Mouse (Mus musculus): ENCODE measurements around the gene Gpr89.

Gene Gpr89

DNA sequence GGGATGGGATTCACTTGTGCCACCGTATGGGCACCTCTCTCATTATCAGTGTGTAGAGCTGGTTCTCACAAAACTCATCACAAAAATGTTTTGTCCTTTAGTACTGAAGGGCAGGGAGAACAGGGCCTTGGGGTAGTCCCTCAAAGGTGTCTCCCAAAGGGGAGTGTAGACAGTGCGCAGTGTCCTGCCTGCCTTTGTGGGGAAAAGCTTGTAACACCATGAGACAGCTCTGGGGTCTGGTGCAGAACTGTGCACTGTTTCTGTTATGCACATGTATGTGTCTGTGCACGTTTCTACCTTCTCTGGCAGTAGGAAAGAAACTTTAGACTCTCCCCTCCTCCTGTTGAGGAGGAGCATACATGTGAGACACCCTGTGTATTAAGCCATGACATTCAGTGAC, 37.3 kb downstream of the Gpr89 start:
- peaks cover 53% of the 10 kb centered on the region for H3K36me3 ChIP-seq (ENCODE audit: insufficient read depth, low read length)
- no peaks in the 10 kb centered on the region for H3K9me3 ChIP-seq (ENCODE audit: low read length)
- no peaks in the 10 kb centered on the region for H3K27me3 ChIP-seq (ENCODE audit: insufficient read depth, low read length)
- no peak overlapping the region for H3K4me3 ChIP-seq (replicated peaks; ENCODE audit: low read length)
- H3K4me1 ChIP-seq (replicated peaks; ENCODE audit: low read depth, low read length), result 0 out of 2 replicates have a peak, but pooled peaks cover 2% of the 10 kb centered on the region
- no peak for TF ChIP-seq CTCF (conservative IDR thresholded peaks at IDR 0.05; ENCODE audit: low read length)
- no peak for TF ChIP-seq POU5F1 (IDR thresholded peaks at IDR 0.05; ENCODE audit: borderline replicate concordance, low read length)
- no peak for TF ChIP-seq NANOG (IDR thresholded peaks at IDR 0.05; ENCODE audit: borderline replicate concordance, low read length)

DNA sequence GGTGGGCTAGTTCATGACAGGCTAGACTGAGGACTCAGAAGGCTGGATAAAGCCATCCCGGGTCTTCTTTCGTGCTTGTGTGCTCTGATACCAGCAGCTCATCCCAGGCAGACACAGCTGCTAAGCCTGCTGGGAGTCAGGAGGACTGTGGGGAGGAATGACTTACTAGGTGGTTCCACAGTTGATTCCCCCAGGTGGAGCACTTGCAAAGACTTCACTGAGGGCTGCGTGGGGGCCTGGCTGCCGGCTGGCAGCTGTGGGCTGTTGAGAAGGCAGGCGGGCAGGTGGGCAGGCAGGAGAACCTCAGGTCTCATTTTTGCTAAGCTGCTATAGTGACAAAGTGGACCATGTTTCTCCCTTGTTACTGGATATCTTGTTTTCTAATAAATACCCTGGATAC, 44.6 kb downstream of the Gpr89 start:
- no peak for TF ChIP-seq NANOG (IDR thresholded peaks at IDR 0.05; ENCODE audit: borderline replicate concordance, low read length)
- no peak for TF ChIP-seq CTCF (conservative IDR thresholded peaks at IDR 0.05; ENCODE audit: low read length)
- no peak for TF ChIP-seq POU5F1 (IDR thresholded peaks at IDR 0.05; ENCODE audit: borderline replicate concordance, low read length)
- H3K4me1 ChIP-seq (replicated peaks; ENCODE audit: low read depth, low read length), result peaks cover 10% of the 10 kb centered on the region

DNA sequence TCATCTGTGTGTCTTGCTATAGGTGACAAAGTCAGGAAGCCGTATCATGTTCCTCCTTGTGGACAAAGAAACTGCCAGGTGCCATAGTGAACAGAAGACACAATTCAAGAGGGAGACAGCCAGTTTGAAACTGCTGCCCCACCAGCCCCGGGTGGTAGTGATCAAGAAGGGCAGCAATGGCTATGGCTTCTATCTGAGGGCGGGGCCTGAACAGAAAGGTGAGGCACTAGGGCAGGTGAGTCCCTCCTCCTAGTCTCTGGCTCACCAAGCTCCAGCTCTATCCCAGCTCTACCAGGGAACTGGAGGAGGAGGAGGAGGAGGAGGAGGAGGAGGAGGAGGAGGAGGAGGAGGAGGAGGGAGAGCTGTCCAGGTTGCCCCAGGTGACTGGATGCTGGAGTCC, 49.3 kb downstream of the Gpr89 start:
- Histone ChIP-seq H3K4me1 (replicated peaks; ENCODE audit: low read depth, low read length) (peaks cover 18% of the 10 kb centered on the region), H3K4me3 (replicated peaks; ENCODE audit: low read length) (no peak overlapping the region), H3K9me3 (ENCODE audit: low read length) (no peaks in the 10 kb centered on the region), H3K36me3 (ENCODE audit: insufficient read depth, low read length) (peaks cover 20% of the 10 kb centered on the region), H3K27me3 (ENCODE audit: insufficient read depth, low read length) (no peaks in the 10 kb centered on the region)
- TF ChIP-seq NANOG (IDR thresholded peaks at IDR 0.05; ENCODE audit: borderline replicate concordance, low read length) (no peak), POU5F1 (IDR thresholded peaks at IDR 0.05; ENCODE audit: borderline replicate concordance, low read length) (no peak), CTCF (conservative IDR thresholded peaks at IDR 0.05; ENCODE audit: low read length) (no peak)

More for the DNA sequence above, 44.6 kb downstream of the Gpr89 start:
- Histone ChIP-seq H3K27me3 (ENCODE audit: insufficient read depth, low read length) (no peaks in the 10 kb centered on the region), H3K9me3 (ENCODE audit: low read length) (peaks cover 12% of the 10 kb centered on the region), H3K4me3 (replicated peaks; ENCODE audit: low read length) (no peak overlapping the region), H3K36me3 (ENCODE audit: insufficient read depth, low read length) (peaks cover 20% of the 10 kb centered on the region)

DNA sequence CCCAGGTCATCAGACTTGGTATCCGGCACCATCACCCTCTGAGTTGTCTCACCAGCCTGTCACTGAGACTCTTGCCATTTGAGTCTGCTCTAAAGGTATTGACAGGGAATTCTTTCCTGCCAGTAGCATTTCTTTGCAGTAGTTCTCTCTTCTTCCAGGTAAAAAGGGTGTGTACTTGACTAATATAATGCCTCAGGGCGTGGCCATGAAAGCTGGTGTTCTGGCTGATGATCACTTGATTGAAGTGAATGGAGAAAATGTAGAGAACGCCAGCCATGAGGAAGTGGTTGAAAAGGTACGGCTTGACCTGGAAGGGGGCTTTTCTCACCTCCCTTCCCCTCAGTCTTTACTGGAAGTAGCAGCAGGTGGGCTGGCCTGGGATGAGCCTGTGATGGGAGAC, 50.8 kb downstream of the Gpr89 start:
- H3K36me3 ChIP-seq (ENCODE audit: insufficient read depth, low read length), result 0 out of 2 replicates have a peak, but pooled peaks cover 9% of the 10 kb centered on the region
- TF ChIP-seq NANOG (IDR thresholded peaks at IDR 0.05; ENCODE audit: borderline replicate concordance, low read length), result no peak
- no peak for TF ChIP-seq POU5F1 (IDR thresholded peaks at IDR 0.05; ENCODE audit: borderline replicate concordance, low read length)
- no peak for TF ChIP-seq CTCF (conservative IDR thresholded peaks at IDR 0.05; ENCODE audit: low read length)
- H3K9me3 ChIP-seq (ENCODE audit: low read length), result no peaks in the 10 kb centered on the region
- no peaks in the 10 kb centered on the region for H3K27me3 ChIP-seq (ENCODE audit: insufficient read depth, low read length)
- peaks cover 21% of the 10 kb centered on the region for H3K4me1 ChIP-seq (replicated peaks; ENCODE audit: low read depth, low read length)
- H3K4me3 ChIP-seq (replicated peaks; ENCODE audit: low read length), result no peak overlapping the region

DNA sequence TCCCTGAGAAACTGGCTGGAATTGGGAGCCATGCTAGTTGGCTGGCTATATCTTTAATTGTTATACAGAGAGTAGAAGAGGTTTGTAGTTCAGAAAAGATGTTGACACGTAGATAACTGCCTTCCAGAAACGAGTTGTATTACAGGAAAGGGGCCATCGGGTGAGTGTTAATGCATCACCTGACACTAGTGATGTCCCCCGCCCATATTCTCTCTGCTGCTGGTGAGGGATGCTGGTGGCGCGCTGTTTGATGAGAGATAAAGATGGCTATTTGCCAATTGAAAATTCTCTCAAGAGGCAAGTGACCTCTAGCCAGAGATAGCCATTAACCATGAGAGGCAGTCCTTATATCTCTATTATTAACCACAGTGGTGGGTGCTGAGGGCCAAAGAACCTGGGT, 52.6 kb downstream of the Gpr89 start:
- Histone ChIP-seq H3K36me3 (ENCODE audit: insufficient read depth, low read length) (0 out of 2 replicates have a peak, but pooled peaks cover 4% of the 10 kb centered on the region), H3K4me1 (replicated peaks; ENCODE audit: low read depth, low read length) (peaks cover 28% of the 10 kb centered on the region)
- TF ChIP-seq POU5F1 (IDR thresholded peaks at IDR 0.05; ENCODE audit: borderline replicate concordance, low read length) (no peak), NANOG (IDR thresholded peaks at IDR 0.05; ENCODE audit: borderline replicate concordance, low read length) (no peak), CTCF (conservative IDR thresholded peaks at IDR 0.05; ENCODE audit: low read length) (no peak)

DNA sequence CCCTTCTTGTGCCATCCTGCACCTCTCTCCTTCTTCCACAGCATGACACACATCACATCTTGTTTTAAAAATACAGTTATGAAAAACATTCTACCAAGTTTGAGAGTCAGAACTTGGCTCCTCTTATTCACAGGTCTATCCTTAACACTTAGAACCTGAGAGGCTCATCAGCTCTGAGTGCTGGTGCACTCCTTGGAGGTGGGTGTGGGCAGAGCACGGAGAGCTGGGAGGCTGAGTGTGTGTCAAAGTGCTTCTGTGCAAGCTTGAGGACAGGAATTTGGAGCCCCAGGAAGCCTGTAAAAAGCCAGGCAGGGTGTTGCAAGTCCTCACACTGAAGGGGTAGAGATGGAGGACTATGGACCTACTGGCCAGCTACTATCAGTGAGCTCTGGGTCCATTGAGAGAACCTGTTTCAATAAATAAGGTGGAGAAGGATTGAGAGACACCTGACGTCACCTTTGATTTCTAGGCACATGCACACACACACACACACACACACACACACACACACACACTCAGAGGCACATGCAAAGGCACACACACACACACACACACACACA, 55.9 kb downstream of the Gpr89 start:
- Histone ChIP-seq H3K4me3 (replicated peaks; ENCODE audit: low read length) (no peak overlapping the region), H3K27me3 (ENCODE audit: insufficient read depth, low read length) (no peaks in the 10 kb centered on the region), H3K9me3 (ENCODE audit: low read length) (no peaks in the 10 kb centered on the region), H3K4me1 (replicated peaks; ENCODE audit: low read depth, low read length) (peaks cover 12% of the 10 kb centered on the region), H3K36me3 (ENCODE audit: insufficient read depth, low read length) (no peaks in the 10 kb centered on the region)
- TF ChIP-seq CTCF (conservative IDR thresholded peaks at IDR 0.05; ENCODE audit: low read length) (no peak), POU5F1 (IDR thresholded peaks at IDR 0.05; ENCODE audit: borderline replicate concordance, low read length) (no peak), NANOG (IDR thresholded peaks at IDR 0.05; ENCODE audit: borderline replicate concordance, low read length) (no peak)

More for the DNA sequence above, 52.6 kb downstream of the Gpr89 start:
- Histone ChIP-seq H3K27me3 (ENCODE audit: insufficient read depth, low read length) (no peaks in the 10 kb centered on the region), H3K9me3 (ENCODE audit: low read length) (no peaks in the 10 kb centered on the region), H3K4me3 (replicated peaks; ENCODE audit: low read length) (no peak overlapping the region)

DNA sequence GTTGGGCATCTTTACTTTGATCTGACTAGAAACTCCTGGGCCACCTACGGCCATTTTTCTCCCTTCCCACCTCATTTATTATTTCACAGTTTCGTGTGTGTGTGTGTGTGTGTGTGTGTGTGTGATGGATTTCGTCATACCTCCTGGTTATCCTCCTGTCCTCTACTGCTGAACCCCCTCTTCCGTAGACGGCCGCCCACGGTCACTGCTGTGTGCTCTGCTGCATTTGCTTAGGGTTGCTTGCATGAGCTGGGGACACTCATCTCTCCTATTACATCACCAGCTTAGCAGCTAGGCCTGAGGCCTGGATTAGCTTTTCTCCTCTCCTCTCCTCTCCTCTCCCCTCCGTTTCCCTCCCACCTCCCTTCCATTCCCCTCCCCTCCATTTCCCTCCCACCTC, 56.7 kb downstream of the Gpr89 start:
- no peaks in the 10 kb centered on the region for H3K9me3 ChIP-seq (ENCODE audit: low read length)
- no peak overlapping the region for H3K4me3 ChIP-seq (replicated peaks; ENCODE audit: low read length)
- TF ChIP-seq CTCF (conservative IDR thresholded peaks at IDR 0.05; ENCODE audit: low read length) (no peak), POU5F1 (IDR thresholded peaks at IDR 0.05; ENCODE audit: borderline replicate concordance, low read length) (no peak), NANOG (IDR thresholded peaks at IDR 0.05; ENCODE audit: borderline replicate concordance, low read length) (no peak)
- H3K4me1 ChIP-seq (replicated peaks; ENCODE audit: low read depth, low read length), result peaks cover 10% of the 10 kb centered on the region; the same call in 1 of the 2 replicates
- H3K27me3 ChIP-seq (ENCODE audit: insufficient read depth, low read length), result no peaks in the 10 kb centered on the region
- no peaks in the 10 kb centered on the region for H3K36me3 ChIP-seq (ENCODE audit: insufficient read depth, low read length)

DNA sequence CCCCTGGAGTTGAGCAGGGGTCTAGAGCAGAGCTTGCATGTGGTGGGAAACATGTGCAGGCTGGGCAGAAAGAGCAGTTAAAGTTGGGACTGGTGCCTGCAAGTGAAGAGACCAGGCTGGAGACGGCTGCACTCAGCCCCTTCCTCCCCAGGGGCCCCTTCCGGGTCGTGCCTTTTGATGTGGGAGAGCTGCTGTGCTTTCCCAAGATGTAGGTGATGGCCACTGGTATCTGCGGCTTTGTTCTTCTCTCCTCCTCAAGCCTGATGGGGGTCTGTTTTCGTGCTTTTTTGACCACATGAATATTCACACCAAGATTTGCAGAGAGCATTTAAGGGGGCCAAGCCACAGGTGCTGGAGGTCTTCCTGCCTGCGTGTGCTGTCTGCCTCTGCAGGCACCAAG, 57.5 kb downstream of the Gpr89 start:
- TF ChIP-seq POU5F1 (IDR thresholded peaks at IDR 0.05; ENCODE audit: borderline replicate concordance, low read length) (no peak), NANOG (IDR thresholded peaks at IDR 0.05; ENCODE audit: borderline replicate concordance, low read length) (no peak), CTCF (conservative IDR thresholded peaks at IDR 0.05; ENCODE audit: low read length) (no peak)
- no peak overlapping the region for H3K4me3 ChIP-seq (replicated peaks; ENCODE audit: low read length)
- peaks cover 10% of the 10 kb centered on the region; the same call in 1 of the 2 replicates for H3K4me1 ChIP-seq (replicated peaks; ENCODE audit: low read depth, low read length)
- H3K9me3 ChIP-seq (ENCODE audit: low read length), result no peaks in the 10 kb centered on the region
- no peaks in the 10 kb centered on the region for H3K27me3 ChIP-seq (ENCODE audit: insufficient read depth, low read length)
- no peaks in the 10 kb centered on the region for H3K36me3 ChIP-seq (ENCODE audit: insufficient read depth, low read length)

DNA sequence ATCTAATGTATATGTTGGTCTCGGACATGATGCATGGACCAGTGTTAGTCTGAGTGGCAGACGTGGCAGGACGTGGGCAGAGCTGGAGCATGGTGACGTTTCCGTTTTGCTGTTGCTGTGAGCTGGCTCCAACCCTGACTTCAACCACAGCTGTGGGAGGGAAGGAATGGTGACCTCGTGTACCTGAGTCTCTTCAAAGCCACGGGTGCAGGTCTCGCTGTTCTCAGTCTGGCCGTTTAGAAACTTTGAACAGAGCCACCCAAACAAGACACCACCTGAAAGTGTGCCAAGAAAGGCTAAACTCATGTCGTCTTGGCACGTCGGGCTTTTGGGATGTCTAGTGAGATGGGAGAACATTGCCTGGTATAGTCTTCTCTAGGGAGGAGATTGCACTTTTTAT, 58.2 kb downstream of the Gpr89 start:
- H3K4me3 ChIP-seq (replicated peaks; ENCODE audit: low read length), result no peak overlapping the region
- H3K27me3 ChIP-seq (ENCODE audit: insufficient read depth, low read length), result no peaks in the 10 kb centered on the region
- peaks cover 10% of the 10 kb centered on the region; the same call in 1 of the 2 replicates for H3K4me1 ChIP-seq (replicated peaks; ENCODE audit: low read depth, low read length)
- TF ChIP-seq CTCF (conservative IDR thresholded peaks at IDR 0.05; ENCODE audit: low read length) (no peak), POU5F1 (IDR thresholded peaks at IDR 0.05; ENCODE audit: borderline replicate concordance, low read length) (no peak), NANOG (IDR thresholded peaks at IDR 0.05; ENCODE audit: borderline replicate concordance, low read length) (no peak)
- H3K9me3 ChIP-seq (ENCODE audit: low read length), result no peaks in the 10 kb centered on the region
- no peaks in the 10 kb centered on the region for H3K36me3 ChIP-seq (ENCODE audit: insufficient read depth, low read length)
